Mouse (Mus musculus) heart, embryonic 11.5 days (tissue): ENCODE measurements around the gene Pknox2. TPM values are rescaled to one million over a fixed set of nuclear protein-coding genes. Genes with fewer than 3 reads are reported as not detected.
A peak's percentile ranks its signal among the peaks of the same experiment; 100 is the strongest.

Source experiments
- ATAC-seq: fragments of 200-750 bp; cut with Nextera tagmentation; replicated peaks from 2 replicates; pipeline ENCODE4 v1.8.0; 2017; ENCODE audit warnings: moderate library complexity; ENCODE audit not compliant: insufficient number of reproducible peaks, low FRiP score, low TSS enrichment
- H3K27ac ChIP-seq: fragments of 300-500 bp; sonication (generic); 2 replicates; pipeline ENCODE4 v1.5.1; 2014; ENCODE audit warnings: mild to moderate bottlenecking, low read depth, low read length
- H3K27me3 ChIP-seq: fragments of 300-500 bp; sonication (generic); 2 replicates; pipeline ENCODE4 v1.6.1; 2014; ENCODE audit warnings: mild to moderate bottlenecking, low read length, mixed read lengths; ENCODE audit not compliant: control insufficient read depth, insufficient read depth
- H3K36me3 ChIP-seq: fragments of 300-500 bp; sonication (generic); 2 replicates; pipeline ENCODE4 v1.6.1; 2014; ENCODE audit warnings: mild to moderate bottlenecking, low read length, moderate library complexity, mixed read lengths; ENCODE audit not compliant: control insufficient read depth, insufficient read depth
- H3K4me1 ChIP-seq: fragments of 300-500 bp; sonication (generic); 2 replicates; pipeline ENCODE4 v1.6.1; 2014; ENCODE audit warnings: low read length; ENCODE audit not compliant: control insufficient read depth, insufficient read depth
- H3K4me2 ChIP-seq: fragments of 300-500 bp; sonication (generic); 2 replicates; pipeline ENCODE4 v1.6.1; 2014; ENCODE audit warnings: mild to moderate bottlenecking, moderate library complexity
- H3K4me3 ChIP-seq: fragments of 300-500 bp; sonication (generic); 2 replicates; pipeline ENCODE4 v1.5.1; 2014; ENCODE audit warnings: low read depth, low read length
- H3K9ac ChIP-seq: fragments of 300-500 bp; sonication (generic); 2 replicates; pipeline ENCODE4 v1.6.1; 2014; ENCODE audit warnings: mild to moderate bottlenecking, low read depth, low read length, moderate library complexity
- H3K9me3 ChIP-seq: fragments of 300-500 bp; sonication (generic); replicated peaks from 2 replicates; pipeline ENCODE4 v1.6.1; 2016; ENCODE audit warnings: low read length; ENCODE audit not compliant: control insufficient read depth
- WGBS: fragments of 180-500 bp; shearing (Covaris S2); extraction: QIAGEN DNeasy Blood & Tissue Kit; methylation state at CpG from one replicate; pipeline ENCODE4 v1.1.7; 2014; ENCODE audit not compliant: insufficient replicate concordance; 5-methylcytosine and 5-hydroxymethylcytosine counted together
- polyA plus RNA-seq: library from polyadenylated mRNA; unstranded; fragments of >200 nt; fragmentation: Nextera tagmentation; extraction: Ambion mirVana; gene quantifications from 2 replicates; pipeline ENCODE4 v1.2.1, GENCODE M21; 2014

The Pknox2 gene
- polyA plus RNA-seq, 1 experiment from 2014 or later, result 5.2 TPM

GRCm38 (mm10) chr9:37103778-37104177, 43.4 kb downstream of the Pknox2 start:
- H3K27me3 ChIP-seq, result no peaks in the 10 kb centered on the region
- H3K9me3 ChIP-seq, result no peaks in the 10 kb centered on the region
- no peak overlapping the region for H3K9ac ChIP-seq
- H3K4me3 ChIP-seq, result no peak overlapping the region
- H3K36me3 ChIP-seq, result no peaks in the 10 kb centered on the region
- peaks cover 25% of the 10 kb centered on the region for H3K4me1 ChIP-seq
- no peak overlapping the region for H3K27ac ChIP-seq
- H3K4me2 ChIP-seq, result no peak overlapping the region
- 63% methylated on average over 5 of the region's 5 CpGs for WGBS
- no peak for ATAC-seq

GRCm38 (mm10) chr9:37101059-37101940, 45.9 kb downstream of the Pknox2 start:
- WGBS, result 39% methylated on average over 11 of the region's 11 CpGs
- no peaks in the 10 kb centered on the region for H3K27me3 ChIP-seq
- H3K4me3 ChIP-seq, result no peak overlapping the region
- peak overlapping the region; percentile 62 for H3K27ac ChIP-seq
- no peak overlapping the region for H3K9ac ChIP-seq
- no peak for ATAC-seq
- peaks cover 25% of the 10 kb centered on the region for H3K4me1 ChIP-seq
- no peaks in the 10 kb centered on the region for H3K36me3 ChIP-seq
- no peak overlapping the region for H3K4me2 ChIP-seq
- H3K9me3 ChIP-seq, result no peaks in the 10 kb centered on the region

GRCm38 (mm10) chr9:37099595-37099994, 47.6 kb downstream of the Pknox2 start:
- Histone ChIP-seq H3K4me3 (no peak overlapping the region), H3K9me3 (no peaks in the 10 kb centered on the region), H3K9ac (no peak overlapping the region), H3K4me2 (no peak overlapping the region), H3K4me1 (peaks cover 25% of the 10 kb centered on the region), H3K27me3 (no peaks in the 10 kb centered on the region), H3K27ac (no peak overlapping the region), H3K36me3 (no peaks in the 10 kb centered on the region)
- ATAC-seq, result no peak
- WGBS, result 64% methylated on average over 3 of the region's 3 CpGs

GRCm38 (mm10) chr9:37098600-37098999, 48.6 kb downstream of the Pknox2 start:
- WGBS, result 87% methylated on average over 3 of the region's 3 CpGs
- H3K36me3 ChIP-seq, result no peaks in the 10 kb centered on the region
- H3K4me2 ChIP-seq, result no peak overlapping the region
- no peaks in the 10 kb centered on the region for H3K9me3 ChIP-seq
- H3K4me1 ChIP-seq, result peaks cover 25% of the 10 kb centered on the region
- H3K27me3 ChIP-seq, result no peaks in the 10 kb centered on the region
- H3K9ac ChIP-seq, result no peak overlapping the region
- no peak overlapping the region for H3K4me3 ChIP-seq
- no peak for ATAC-seq
- H3K27ac ChIP-seq, result no peak overlapping the region

- ATAC-seq, result no peak
- H3K4me3 ChIP-seq, result no peak overlapping the region
- no peak overlapping the region for H3K9ac ChIP-seq
- peaks cover 6% of the 10 kb centered on the region; the same call in 1 of the 2 replicates for H3K4me1 ChIP-seq
- WGBS, result 61% methylated on average over 11 of the region's 11 CpGs
- no peak overlapping the region for H3K4me2 ChIP-seq
- H3K9me3 ChIP-seq, result no peaks in the 10 kb centered on the region
- no peak overlapping the region for H3K27ac ChIP-seq
- no peaks in the 10 kb centered on the region for H3K27me3 ChIP-seq
- H3K36me3 ChIP-seq, result no peaks in the 10 kb centered on the region
These were observed 52.8 kb downstream of the Pknox2 start for GRCm38 (mm10) chr9:37094230-37094990.

GRCm38 (mm10) chr9:37093086-37093485, 54.1 kb downstream of the Pknox2 start:
- ATAC-seq, result no peak
- Histone ChIP-seq H3K9ac (no peak overlapping the region), H3K27ac (no peak overlapping the region), H3K4me2 (no peak overlapping the region), H3K4me3 (no peak overlapping the region), H3K4me1 (peaks cover 6% of the 10 kb centered on the region; the same call in 1 of the 2 replicates), H3K36me3 (no peaks in the 10 kb centered on the region), H3K9me3 (no peaks in the 10 kb centered on the region), H3K27me3 (no peaks in the 10 kb centered on the region)
- 10% methylated on average over 5 of the region's 5 CpGs for WGBS

- no peak for ATAC-seq
- no peaks in the 10 kb centered on the region for H3K36me3 ChIP-seq
- no peaks in the 10 kb centered on the region for H3K9me3 ChIP-seq
- 59% methylated on average over 6 of the region's 6 CpGs for WGBS
- H3K4me3 ChIP-seq, result no peak overlapping the region
- no peak overlapping the region for H3K4me2 ChIP-seq
- H3K27ac ChIP-seq, result no peak overlapping the region
- no peak overlapping the region for H3K9ac ChIP-seq
- peaks cover 6% of the 10 kb centered on the region; the same call in 1 of the 2 replicates for H3K4me1 ChIP-seq
- no peaks in the 10 kb centered on the region for H3K27me3 ChIP-seq
These were observed 57.1 kb downstream of the Pknox2 start for GRCm38 (mm10) chr9:37089894-37090652.

- no peak overlapping the region for H3K27ac ChIP-seq
- no peak overlapping the region for H3K9ac ChIP-seq
- no peaks in the 10 kb centered on the region for H3K4me1 ChIP-seq
- H3K4me2 ChIP-seq, result no peak overlapping the region
- H3K27me3 ChIP-seq, result no peaks in the 10 kb centered on the region
- WGBS, result 62% methylated on average over 2 of the region's 2 CpGs
- no peak for ATAC-seq
- H3K4me3 ChIP-seq, result no peak overlapping the region
- H3K9me3 ChIP-seq, result no peaks in the 10 kb centered on the region
- no peaks in the 10 kb centered on the region for H3K36me3 ChIP-seq
These were observed 61.8 kb downstream of the Pknox2 start for GRCm38 (mm10) chr9:37085370-37085769.
